Mouse (Mus musculus) small intestine, adult 2 months (tissue): Measurements from ENCODE around the gene Mvb12b. TPM values are rescaled to one million over a fixed set of nuclear protein-coding genes. Genes with fewer than 3 reads are reported as not detected.

Experiments
- H3K27ac ChIP-seq: fragments of 200-500 bp; 2 replicates; pipeline ENCODE4 v1.5.1; 2012; ENCODE audit warnings: low read depth, low read length, control low read depth, inconsistent platforms; ENCODE audit not compliant: insufficient read depth
- H3K27me3 ChIP-seq: fragments of 200-500 bp; 2 replicates; pipeline ENCODE4 v1.6.1; 2012; ENCODE audit warnings: mild to moderate bottlenecking, moderate library complexity, low read length, inconsistent platforms; ENCODE audit not compliant: control insufficient read depth, insufficient read depth
- H3K36me3 ChIP-seq: fragments of 200-500 bp; 2 replicates; pipeline ENCODE4 v1.6.1; 2012; ENCODE audit warnings: mild to moderate bottlenecking, low read length, control low read depth, inconsistent platforms; ENCODE audit not compliant: control insufficient read depth, insufficient read depth
- H3K4me1 ChIP-seq: fragments of 200-500 bp; 2 replicates; pipeline ENCODE4 v1.6.1; 2012; ENCODE audit warnings: low read length, inconsistent platforms, mixed read lengths; ENCODE audit not compliant: control insufficient read depth, insufficient read depth, insufficient read length
- H3K4me3 ChIP-seq: fragments of 200-500 bp; 2 replicates; pipeline ENCODE4 v1.5.1; 2012; ENCODE audit warnings: low read depth, mild to moderate bottlenecking, control low read depth, inconsistent platforms, low read length, moderate library complexity
- CTCF ChIP-seq: fragments of 200-500 bp; IDR thresholded peaks from 2 replicates; pipeline ENCODE4 v1.5.1; 2012; ENCODE audit warnings: low read depth, mild to moderate bottlenecking, control low read depth, inconsistent platforms, low read length, moderate library complexity, mixed read lengths; ENCODE audit not compliant: insufficient replicate concordance, insufficient read length; ENCODE audit errors: extremely low read depth
- POLR2A ChIP-seq: fragments of 200-500 bp; IDR thresholded peaks from 2 replicates; pipeline ENCODE4 v1.6.1; 2012; ENCODE audit warnings: low read depth, mild to moderate bottlenecking, control low read depth, inconsistent platforms, low read length, moderate library complexity
- WGBS: fragments of 180-500 bp; shearing (Covaris S2); methylation state at CpG from one replicate; pipeline ENCODE4 v1.1.7; 2018; 5-methylcytosine and 5-hydroxymethylcytosine counted together
- polyA plus RNA-seq: library from polyadenylated mRNA; depleted of rRNA; stranded (reverse); fragments of >200 nt; gene quantifications from 2 replicates; pipeline ENCODE4 v1.2.3, GENCODE M21; 2012

Mvb12b gene
- polyA plus RNA-seq, 1 experiment, result 7.9 TPM

GRCm38 (mm10) chr2:33762210-33762609, 125.5 kb downstream of the Mvb12b start:
- Histone ChIP-seq H3K27me3 (no peaks in the 10 kb centered on the region), H3K4me1 (no peaks in the 10 kb centered on the region; the same call in 1 of the 2 replicates), H3K36me3 (no peaks in the 10 kb centered on the region), H3K4me3 (no peak overlapping the region), H3K27ac (no peak overlapping the region)
- no peak for TF ChIP-seq POLR2A
- TF ChIP-seq CTCF, result no peak
- WGBS, result 65% methylated on average over 6 of the region's 6 CpGs

- no peak overlapping the region for H3K27ac ChIP-seq
- no peaks in the 10 kb centered on the region for H3K36me3 ChIP-seq
- no peak for TF ChIP-seq POLR2A
- TF ChIP-seq CTCF, result no peak
- H3K4me3 ChIP-seq, result no peak overlapping the region
- WGBS, result 54% methylated on average over 13 of the region's 13 CpGs
- H3K27me3 ChIP-seq, result no peaks in the 10 kb centered on the region
- no peaks in the 10 kb centered on the region; the same call in 1 of the 2 replicates for H3K4me1 ChIP-seq
Observed at GRCm38 (mm10) chr2:33760571-33760991, 127.2 kb downstream of the Mvb12b start.

GRCm38 (mm10) chr2:33759447-33759846, 128.3 kb downstream of the Mvb12b start:
- no peaks in the 10 kb centered on the region for H3K27me3 ChIP-seq
- H3K4me1 ChIP-seq, result no peaks in the 10 kb centered on the region; the same call in 1 of the 2 replicates
- no peak overlapping the region for H3K27ac ChIP-seq
- 72% methylated on average over 10 of the region's 10 CpGs for WGBS
- no peaks in the 10 kb centered on the region for H3K36me3 ChIP-seq
- TF ChIP-seq POLR2A (no peak), CTCF (no peak)
- H3K4me3 ChIP-seq, result no peak overlapping the region

- no peak overlapping the region for H3K27ac ChIP-seq
- TF ChIP-seq POLR2A (no peak), CTCF (no peak)
- no peaks in the 10 kb centered on the region for H3K27me3 ChIP-seq
- H3K36me3 ChIP-seq, result no peaks in the 10 kb centered on the region
- WGBS, result 59% methylated on average over 6 of the region's 6 CpGs
- H3K4me3 ChIP-seq, result no peak overlapping the region
- H3K4me1 ChIP-seq, result no peaks in the 10 kb centered on the region; the same call in 1 of the 2 replicates
Observed at GRCm38 (mm10) chr2:33755633-33756020, 132.1 kb downstream of the Mvb12b start.

- Histone ChIP-seq H3K4me1 (no peaks in the 10 kb centered on the region; the same call in 1 of the 2 replicates), H3K4me3 (no peak overlapping the region), H3K36me3 (no peaks in the 10 kb centered on the region), H3K27me3 (no peaks in the 10 kb centered on the region), H3K27ac (no peak overlapping the region)
- no peak for TF ChIP-seq CTCF
- TF ChIP-seq POLR2A, result no peak
- 65% methylated on average over 7 of the region's 7 CpGs for WGBS
Observed at GRCm38 (mm10) chr2:33754980-33755632, 132.6 kb downstream of the Mvb12b start.

- Histone ChIP-seq H3K4me1 (no peaks in the 10 kb centered on the region; the same call in 1 of the 2 replicates), H3K27me3 (no peaks in the 10 kb centered on the region), H3K4me3 (no peak overlapping the region), H3K36me3 (no peaks in the 10 kb centered on the region), H3K27ac (no peak overlapping the region)
- TF ChIP-seq POLR2A, result no peak
- no peak for TF ChIP-seq CTCF
- 98% methylated on average over 3 of the region's 3 CpGs for WGBS
Observed at GRCm38 (mm10) chr2:33754317-33754633, 133.5 kb downstream of the Mvb12b start.

- H3K27me3 ChIP-seq, result no peaks in the 10 kb centered on the region
- H3K36me3 ChIP-seq, result no peaks in the 10 kb centered on the region
- TF ChIP-seq POLR2A (no peak), CTCF (no peak)
- H3K4me1 ChIP-seq, result no peaks in the 10 kb centered on the region; the same call in 1 of the 2 replicates
- WGBS, result 66% methylated on average over 15 of the region's 15 CpGs
- peak overlapping the region; percentile 23; the same call in 1 of the 2 replicates for H3K27ac ChIP-seq
- no peak overlapping the region for H3K4me3 ChIP-seq
Observed at GRCm38 (mm10) chr2:33753630-33754316, 134.0 kb downstream of the Mvb12b start.
